Comparison of ENCODE assay signal across 13 mouse cellular contexts in the genomic region with DNA sequence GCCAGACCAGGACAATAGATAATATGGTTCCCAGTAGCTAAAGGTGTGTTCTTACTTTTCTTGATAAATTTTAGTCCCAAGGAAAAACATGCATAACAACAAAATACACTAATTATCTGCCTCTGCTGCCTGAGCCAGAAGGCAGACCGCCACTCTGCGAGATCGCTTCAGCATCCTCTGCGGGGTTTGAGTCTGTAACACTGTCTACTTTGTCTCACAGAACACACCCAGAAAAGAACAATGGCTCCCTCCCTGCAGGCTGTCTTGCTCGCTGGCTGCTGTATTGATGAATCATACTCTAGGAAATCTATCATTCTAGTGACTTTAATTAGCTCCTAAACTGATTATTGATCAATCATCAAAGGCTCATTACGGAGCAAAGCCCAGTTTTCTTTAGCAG.
A peak's percentile ranks its signal among the peaks of the same experiment; 100 is the strongest.
DNase-seq lines count a peak whose midpoint lies in the region; ATAC-seq and TF ChIP-seq lines count a peak whose summit lies in the region.
"Had no signal": no experiment of that assay in that cellular context is flagged by ENCODE, and none has a peak within 500 bp of the region (broad histone marks: within the 10 kb centered on the region; RNA-seq: fewer than 3 reads in every experiment).

No protein-coding gene starts in this region.

- no peak for TF ChIP-seq CTCF in midbrain, postnatal 0 days (IDR thresholded peaks at IDR 0.05)

- peak; percentile 69 for ATAC-seq in hindbrain, embryonic 13.5 days (ENCODE audit: low FRiP score)
- ATAC-seq in midbrain, postnatal 0 days (ENCODE audit: low FRiP score), result no peak

- H3K4me3 ChIP-seq in hindbrain, embryonic 13.5 days, result no peak overlapping the region
- no peak overlapping the region for H3K4me3 ChIP-seq in midbrain, postnatal 0 days (ENCODE audit: low read depth, low read length)
- H3K4me3 ChIP-seq: embryonic facial prominence, embryonic 10.5 days; heart, embryonic 15.5 days; limb, embryonic 12.5 days; lung, embryonic 15.5 days had no signal

- no peaks in the 10 kb centered on the region for H3K9me3 ChIP-seq in hindbrain, embryonic 13.5 days
- no peaks in the 10 kb centered on the region for H3K9me3 ChIP-seq in midbrain, postnatal 0 days (ENCODE audit: low read length)
- H3K9me3 ChIP-seq: embryonic facial prominence, embryonic 10.5 days; heart, embryonic 15.5 days; limb, embryonic 12.5 days; lung, embryonic 15.5 days had no signal

- 8% methylated on average over 6 of the region's 6 CpGs for WGBS in hindbrain, embryonic 13.5 days
- 13% methylated on average over 6 of the region's 6 CpGs for WGBS in midbrain, postnatal 0 days

- peak overlapping the region; percentile 6; the same call in 1 of the 2 replicates for H3K9ac ChIP-seq in hindbrain, embryonic 13.5 days
- H3K9ac ChIP-seq in midbrain, postnatal 0 days (replicated peaks; ENCODE audit: low read length, poor library complexity, severe bottlenecking), result peak overlapping the region; percentile 9; the same call in 1 of the 2 replicates
- H3K9ac ChIP-seq: heart, embryonic 15.5 days; limb, embryonic 12.5 days; lung, embryonic 15.5 days had no signal

- DNase-seq in R1 (ENCODE audit: low read depth, low spot score), result peak; percentile 65
- peak; percentile 63 for DNase-seq in embryo, embryonic 10.5 days (ENCODE audit: low spot score)
- DNase-seq in midbrain, postnatal 0 days (ENCODE audit: low spot score), result peak; percentile 45
- no peak for DNase-seq in lung, postnatal 14 days
- no peak for DNase-seq in thymus, adult 18-20 months
- no peak for DNase-seq in adrenal gland, postnatal 25 days
- DNase-seq: kidney, adult 18-20 months; thymus, postnatal 36 days had no signal

- peak overlapping the region; percentile 83 for H3K27ac ChIP-seq in hindbrain, embryonic 13.5 days
- H3K27ac ChIP-seq in midbrain, postnatal 0 days (ENCODE audit: low read depth, low read length), result 0 out of 2 replicates have a peak overlapping the region, but pooled peaks have one; percentile 1
- H3K27ac ChIP-seq: embryonic facial prominence, embryonic 10.5 days; heart, embryonic 15.5 days; limb, embryonic 12.5 days; lung, embryonic 15.5 days had no signal

- H3K36me3 ChIP-seq in hindbrain, embryonic 13.5 days, result no peaks in the 10 kb centered on the region
- H3K36me3 ChIP-seq in midbrain, postnatal 0 days (ENCODE audit: insufficient read depth, low read length), result no peaks in the 10 kb centered on the region
- H3K36me3 ChIP-seq: embryonic facial prominence, embryonic 10.5 days; heart, embryonic 15.5 days; limb, embryonic 12.5 days; lung, embryonic 15.5 days had no signal

- peaks cover 71% of the 10 kb centered on the region for H3K4me1 ChIP-seq in hindbrain, embryonic 13.5 days (replicated peaks)
- H3K4me1 ChIP-seq in midbrain, postnatal 0 days (ENCODE audit: insufficient read depth, low read length), result peaks cover 17% of the 10 kb centered on the region; the same call in 1 of the 2 replicates

- H3K4me2 ChIP-seq in hindbrain, embryonic 13.5 days, result no peak overlapping the region; the same call in 1 of the 2 replicates
- H3K4me2 ChIP-seq in midbrain, postnatal 0 days (ENCODE audit: low read depth, low read length, poor library complexity, severe bottlenecking), result no peak overlapping the region; the same call in 1 of the 2 replicates
- H3K4me2 ChIP-seq: heart, embryonic 15.5 days; limb, embryonic 12.5 days; lung, embryonic 15.5 days had no signal

- H3K27me3 ChIP-seq in hindbrain, embryonic 13.5 days, result no peaks in the 10 kb centered on the region
- H3K27me3 ChIP-seq in midbrain, postnatal 0 days (ENCODE audit: insufficient read depth, low read length), result no peaks in the 10 kb centered on the region
- H3K27me3 ChIP-seq: heart, embryonic 15.5 days; limb, embryonic 12.5 days; lung, embryonic 15.5 days had no signal

Comparison
In these comparisons a context has a peak if more than half of its experiments do, and no peak if none do; other contexts are left out.
1. DNase-seq: peak in R1 (single experiment), embryo, embryonic 10.5 days (single experiment) and midbrain, postnatal 0 days (single experiment); none in lung, postnatal 14 days (single experiment), thymus, adult 18-20 months (0 of 2) and adrenal gland, postnatal 25 days (single experiment).